Mouse (Mus musculus) hematopoietic stem cell, adult 5-6 weeks (primary cell): ENCODE results near the gene Gldc. TPM values are rescaled to one million over a fixed set of nuclear protein-coding genes. Genes with fewer than 3 reads are reported as not detected.

Experiments used
- ATAC-seq, 2 experiments: fragments of 125-278 bp in 1 of 2; replicated peaks in 1 of 2; 2 replicates each; pipeline ENCODE4 v1.8.0; 2016 to 2017; ENCODE audit warnings: inconsistent platforms in 2 of 2, mild to moderate bottlenecking in 2 of 2, moderate number of reproducible peaks in 2 of 2, low read depth in 1 of 2, moderate TSS enrichment in 1 of 2; ENCODE audit not compliant: low FRiP score in 2 of 2, poor library complexity in 2 of 2, severe bottlenecking in 2 of 2, insufficient read depth in 1 of 2, low TSS enrichment in 1 of 2
- total RNA-seq: library from RNA; stranded (forward); fragments of 172-1452, 232-1000 nt; gene quantifications from 2 replicates; pipeline ENCODE4 v1.2.3, GENCODE M21; 2017

Gene Gldc
- total RNA-seq, 1 experiment from 2014 or later = not detected

DNA sequence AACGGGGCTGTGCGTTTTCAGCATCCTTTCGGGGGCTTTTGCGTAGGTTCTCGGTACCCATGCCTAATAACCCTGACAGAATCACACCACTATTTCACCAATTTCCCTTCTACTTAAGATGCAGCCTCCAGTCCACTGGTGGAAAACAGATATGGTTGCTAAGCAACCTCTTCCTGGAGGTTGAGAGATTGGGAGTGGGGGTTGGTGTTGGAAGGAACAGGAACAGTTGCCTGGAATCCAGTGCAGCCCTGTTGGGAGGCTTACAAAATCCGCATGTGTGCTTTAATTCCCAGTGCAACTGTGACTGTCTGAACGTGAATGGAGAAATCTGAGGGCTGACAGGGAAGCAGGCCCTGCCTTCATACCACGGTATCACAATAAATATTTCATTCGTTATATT, 57.5 kb downstream of the Gldc start:
- no peak for ATAC-seq

- ATAC-seq = no peak
Measured at GRCm38 (mm10) chr19:30117241-30117640, 58.0 kb downstream of the Gldc start.

DNA sequence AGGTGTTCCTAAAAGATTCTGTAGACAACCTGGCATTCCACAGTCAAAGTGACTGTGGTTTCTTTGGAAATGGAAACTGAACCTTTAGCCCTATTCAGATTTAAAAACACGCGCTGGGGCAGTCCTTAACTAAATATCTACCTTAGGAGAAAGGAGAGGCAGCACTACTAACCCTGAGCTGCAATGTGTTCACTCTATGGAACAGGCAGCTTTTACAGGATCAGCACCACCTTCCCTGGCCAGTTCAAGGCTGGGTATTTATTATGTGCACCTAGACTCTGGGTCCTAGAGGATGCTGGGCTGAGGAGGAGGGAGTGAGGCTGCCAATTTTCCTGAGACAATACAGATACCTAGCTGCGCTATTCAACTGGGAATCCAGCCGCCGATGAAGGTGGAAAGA, 59.6 kb downstream of the Gldc start:
- no peak for ATAC-seq

DNA sequence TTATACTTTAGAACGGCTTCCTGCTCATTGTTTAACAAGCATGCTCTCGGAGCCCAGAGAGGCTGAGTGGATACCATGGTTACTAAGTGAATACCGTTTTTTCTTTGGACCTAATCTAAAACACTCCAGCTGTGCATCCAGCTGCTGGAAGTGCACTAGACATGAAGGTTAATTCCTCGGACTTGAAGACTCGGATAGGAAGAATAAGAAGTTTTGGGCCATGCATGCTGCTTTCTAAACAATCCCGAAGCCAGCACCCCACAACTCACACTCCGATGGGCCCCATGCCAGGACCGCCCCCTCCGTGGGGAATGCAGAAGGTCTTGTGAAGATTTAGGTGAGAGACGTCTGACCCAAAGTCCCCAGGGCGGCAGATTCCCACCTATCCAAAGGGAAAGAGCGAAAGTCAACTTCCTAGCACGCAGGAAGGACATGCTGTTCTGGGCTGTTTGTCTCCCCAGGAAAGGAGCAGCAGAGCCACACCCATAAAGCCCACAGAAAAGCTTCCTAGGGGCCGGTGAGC, 60.2 kb downstream of the Gldc start:
- no peak for ATAC-seq

- ATAC-seq = no peak
Measured at GRCm38 (mm10) chr19:30112961-30113688, 62.1 kb downstream of the Gldc start.

DNA sequence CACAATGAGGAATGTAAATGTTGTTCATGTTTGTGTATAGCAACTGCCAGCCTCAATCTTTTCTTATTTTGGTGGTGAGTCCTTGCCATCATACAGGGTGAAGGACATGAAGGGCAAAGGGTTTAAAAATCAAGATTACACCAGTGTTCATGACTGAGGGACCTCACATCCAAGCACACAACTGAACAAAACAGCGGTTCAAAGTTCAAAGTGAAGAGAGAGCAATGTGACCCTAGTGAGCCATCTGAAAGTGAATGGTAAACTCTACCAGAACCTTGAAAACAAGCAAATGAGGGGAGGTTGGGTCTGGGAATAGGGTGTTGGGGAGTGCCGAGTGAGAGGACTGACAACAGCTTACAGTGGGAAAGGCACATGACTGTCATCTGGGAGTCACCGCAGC, 63.8 kb downstream of the Gldc start:
- ATAC-seq = no peak

GRCm38 (mm10) chr19:30109122-30109521, 66.1 kb downstream of the Gldc start:
- ATAC-seq = no peak

GRCm38 (mm10) chr19:30108616-30109015, 66.6 kb downstream of the Gldc start:
- ATAC-seq = no peak

GRCm38 (mm10) chr19:30107221-30107845, 67.9 kb downstream of the Gldc start:
- no peak; a peak in 1 of 4 replicates for ATAC-seq

GRCm38 (mm10) chr19:30105045-30105842, 70.0 kb downstream of the Gldc start:
- ATAC-seq = no peak

DNA sequence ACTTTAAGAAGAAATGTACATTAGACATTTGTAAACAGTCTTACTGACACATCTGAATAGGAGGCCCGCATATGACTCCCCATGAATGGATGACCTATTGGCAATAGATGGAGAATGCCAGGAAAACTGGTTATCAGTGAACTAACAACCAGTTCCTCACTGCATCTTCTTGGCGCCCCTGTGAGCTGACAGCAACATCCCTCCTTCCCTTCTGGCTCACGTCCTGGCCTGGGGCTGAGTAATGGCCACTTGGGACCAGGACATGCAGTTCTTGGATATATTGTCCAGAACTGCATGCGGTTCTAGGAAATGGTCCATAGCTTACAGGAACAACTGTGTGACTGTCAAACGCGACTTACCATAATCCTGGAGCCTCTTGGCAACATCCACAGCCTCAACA, 72.6 kb downstream of the Gldc start:
- no peak for ATAC-seq

DNA sequence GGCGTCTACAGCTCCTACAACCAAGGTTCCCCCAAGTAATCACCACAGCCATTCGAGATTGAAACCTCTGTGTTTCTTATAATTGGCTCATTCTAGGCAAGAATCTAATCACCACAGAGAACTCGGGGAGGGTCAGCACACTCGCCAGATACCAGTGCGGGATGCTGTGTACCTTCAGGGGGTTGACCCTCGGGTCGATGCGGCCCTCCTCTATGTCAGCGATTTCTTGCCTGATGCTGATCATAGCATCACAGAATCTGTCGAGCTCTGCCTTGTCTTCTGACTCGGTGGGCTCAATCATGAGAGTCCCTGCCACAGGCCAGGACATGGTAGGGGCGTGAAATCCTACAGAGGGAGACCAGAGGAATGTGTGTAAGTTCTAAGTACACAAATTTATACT, 74.7 kb downstream of the Gldc start:
- ATAC-seq = no peak

DNA sequence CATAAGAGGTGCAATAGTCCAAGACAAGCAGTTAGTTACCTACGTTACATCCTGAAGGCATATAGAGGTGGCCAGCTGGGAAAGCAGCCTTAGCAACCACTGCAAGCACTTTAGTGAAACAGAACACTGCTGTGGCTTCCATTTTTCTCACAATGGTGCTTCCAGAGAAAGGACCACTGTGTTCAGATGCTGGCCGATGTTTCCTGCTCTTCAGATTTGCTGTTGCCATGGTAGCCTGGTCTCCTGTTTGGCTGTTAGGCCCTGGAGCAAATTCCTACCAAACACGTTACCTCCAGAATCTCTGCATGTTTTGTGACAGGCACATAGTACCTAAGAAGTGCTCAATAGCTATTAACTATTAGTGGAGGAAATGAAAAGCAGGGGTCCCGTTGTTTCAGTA, 78.2 kb downstream of the Gldc start:
- ATAC-seq = no peak

GRCm38 (mm10) chr19:30096186-30096585, 79.0 kb downstream of the Gldc start:
- no peak for ATAC-seq

DNA sequence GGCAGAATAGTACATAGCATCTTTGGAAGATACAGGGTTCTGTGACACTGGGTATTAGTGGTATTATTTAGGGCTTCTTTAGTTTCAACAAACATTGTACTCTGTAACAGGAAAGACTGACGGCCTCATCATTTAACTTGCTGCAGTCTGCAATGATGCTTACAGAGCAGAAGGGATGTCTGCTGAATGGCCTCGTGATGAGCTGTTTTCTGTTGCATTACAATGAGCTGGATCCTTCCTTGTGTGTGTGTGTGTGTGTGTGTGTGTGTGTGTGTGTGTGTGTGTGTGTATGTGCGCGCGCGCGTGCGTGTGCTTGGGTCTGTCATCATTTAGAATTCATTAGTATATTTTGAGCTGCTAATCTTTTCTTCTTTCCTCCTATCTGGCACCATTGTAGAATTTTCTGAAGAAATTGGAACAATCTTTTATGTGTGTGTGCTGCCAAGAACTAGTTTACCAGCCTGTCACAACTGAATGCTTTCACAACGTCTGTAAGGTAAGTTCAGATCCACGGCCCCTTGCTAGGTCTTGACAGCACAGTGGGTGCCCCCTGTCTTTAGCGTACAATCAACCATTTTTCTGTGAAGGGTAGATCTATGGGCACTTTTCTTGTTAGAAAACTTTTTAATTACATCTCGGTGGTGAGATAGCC, 83.5 kb downstream of the Gldc start:
- no peak for ATAC-seq

DNA sequence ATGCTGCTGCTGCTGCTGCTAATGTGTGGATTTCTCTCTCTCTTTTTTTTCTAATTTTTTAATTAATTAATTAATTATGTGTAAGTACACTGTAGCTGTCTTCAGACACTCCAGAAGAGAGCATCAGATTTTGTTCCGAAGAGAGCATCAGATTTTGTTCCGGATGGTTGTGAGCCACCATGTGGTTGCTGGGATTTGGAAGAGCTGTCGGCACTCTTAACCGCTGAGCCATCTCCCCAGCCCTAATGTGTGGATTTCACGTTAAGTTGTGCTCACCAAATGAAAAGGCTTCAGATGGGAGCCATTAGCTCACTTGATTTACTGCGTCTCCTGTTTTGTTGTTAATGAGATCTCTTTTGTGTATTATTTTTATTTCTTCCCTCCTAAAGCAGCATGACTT, 85.1 kb downstream of the Gldc start:
- ATAC-seq = no peak

DNA sequence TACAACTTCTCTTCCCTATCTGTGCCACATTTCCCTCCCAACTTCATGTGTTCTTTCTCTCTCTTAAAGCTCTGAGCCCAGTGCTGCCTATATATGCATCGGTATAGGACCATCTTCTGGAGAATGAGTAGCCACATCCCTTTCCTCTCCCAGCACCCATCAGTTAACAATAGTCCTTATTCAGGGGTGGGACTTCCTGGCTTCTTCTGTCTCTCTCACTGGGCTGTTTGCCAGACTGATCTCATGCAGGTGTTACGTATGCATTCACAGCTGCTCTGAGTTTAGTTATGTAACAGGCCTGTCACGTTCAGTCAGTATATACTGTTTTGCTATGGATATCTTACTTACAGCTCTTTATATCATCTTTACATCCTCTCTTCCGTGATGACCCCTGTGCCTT, 109.4 kb downstream of the Gldc start:
- ATAC-seq = no peak

- no peak for ATAC-seq
Measured at GRCm38 (mm10) chr19:30054218-30054617, 121.0 kb downstream of the Gldc start.
